Mouse (Mus musculus): ENCODE results near the gene Nptx1.

Nptx1 gene

GRCm38 (mm10) chr11:119550546-119551335, 3.2 kb upstream of the Nptx1 start:
- DNase-seq (ENCODE audit: low spot score) = peak; percentile 47

GRCm38 (mm10) chr11:119549371-119549811, 1.8 kb upstream of the Nptx1 start:
- no peak for DNase-seq (ENCODE audit: low spot score)

GRCm38 (mm10) chr11:119548741-119549370, 1.3 kb upstream of the Nptx1 start:
- DNase-seq (ENCODE audit: low spot score) = peak; percentile 35

GRCm38 (mm10) chr11:119547951-119548591, 518 bp upstream of the Nptx1 start:
- no peak for DNase-seq (ENCODE audit: low spot score)

- DNase-seq (ENCODE audit: low spot score) = peak; percentile 35
Measured at GRCm38 (mm10) chr11:119546496-119547182, 914 bp downstream of the Nptx1 start.

- peak; percentile 63 for DNase-seq (ENCODE audit: low spot score)
Measured at GRCm38 (mm10) chr11:119545741-119546495, 1.6 kb downstream of the Nptx1 start.

- no peak for DNase-seq (ENCODE audit: low spot score)
Measured at GRCm38 (mm10) chr11:119545281-119545680, 2.3 kb downstream of the Nptx1 start.

GRCm38 (mm10) chr11:119544518-119545105, 2.9 kb downstream of the Nptx1 start:
- DNase-seq (ENCODE audit: low spot score) = no peak

GRCm38 (mm10) chr11:119543816-119544517, 3.6 kb downstream of the Nptx1 start:
- DNase-seq (ENCODE audit: low spot score) = no peak

- DNase-seq (ENCODE audit: low spot score) = no peak
Measured at GRCm38 (mm10) chr11:119542886-119543285, 4.7 kb downstream of the Nptx1 start.

- DNase-seq (ENCODE audit: low spot score) = no peak
Measured at GRCm38 (mm10) chr11:119542371-119542770, 5.2 kb downstream of the Nptx1 start.

- DNase-seq (ENCODE audit: low spot score) = no peak
Measured at GRCm38 (mm10) chr11:119541082-119541481, 6.5 kb downstream of the Nptx1 start.

GRCm38 (mm10) chr11:119540560-119540959, 7.0 kb downstream of the Nptx1 start:
- DNase-seq (ENCODE audit: low spot score) = no peak

GRCm38 (mm10) chr11:119539944-119540343, 7.6 kb downstream of the Nptx1 start:
- DNase-seq (ENCODE audit: low spot score) = no peak

- DNase-seq (ENCODE audit: low spot score) = no peak
Measured at GRCm38 (mm10) chr11:119533745-119534144, 13.8 kb downstream of the Nptx1 start.

GRCm38 (mm10) chr11:119532460-119532859, 15.1 kb downstream of the Nptx1 start:
- no peak for DNase-seq (ENCODE audit: low spot score)

GRCm38 (mm10) chr11:119528930-119529329, 18.6 kb downstream of the Nptx1 start:
- no peak for DNase-seq (ENCODE audit: low spot score)

- no peak for DNase-seq (ENCODE audit: low spot score)
Measured at GRCm38 (mm10) chr11:119526068-119526966, 21.2 kb downstream of the Nptx1 start.

- DNase-seq (ENCODE audit: low spot score) = peak; percentile 88
Measured at GRCm38 (mm10) chr11:119524545-119524949, 23.0 kb downstream of the Nptx1 start.
